24 mouse cellular contexts compared by ENCODE assay signal in the genomic region with DNA sequence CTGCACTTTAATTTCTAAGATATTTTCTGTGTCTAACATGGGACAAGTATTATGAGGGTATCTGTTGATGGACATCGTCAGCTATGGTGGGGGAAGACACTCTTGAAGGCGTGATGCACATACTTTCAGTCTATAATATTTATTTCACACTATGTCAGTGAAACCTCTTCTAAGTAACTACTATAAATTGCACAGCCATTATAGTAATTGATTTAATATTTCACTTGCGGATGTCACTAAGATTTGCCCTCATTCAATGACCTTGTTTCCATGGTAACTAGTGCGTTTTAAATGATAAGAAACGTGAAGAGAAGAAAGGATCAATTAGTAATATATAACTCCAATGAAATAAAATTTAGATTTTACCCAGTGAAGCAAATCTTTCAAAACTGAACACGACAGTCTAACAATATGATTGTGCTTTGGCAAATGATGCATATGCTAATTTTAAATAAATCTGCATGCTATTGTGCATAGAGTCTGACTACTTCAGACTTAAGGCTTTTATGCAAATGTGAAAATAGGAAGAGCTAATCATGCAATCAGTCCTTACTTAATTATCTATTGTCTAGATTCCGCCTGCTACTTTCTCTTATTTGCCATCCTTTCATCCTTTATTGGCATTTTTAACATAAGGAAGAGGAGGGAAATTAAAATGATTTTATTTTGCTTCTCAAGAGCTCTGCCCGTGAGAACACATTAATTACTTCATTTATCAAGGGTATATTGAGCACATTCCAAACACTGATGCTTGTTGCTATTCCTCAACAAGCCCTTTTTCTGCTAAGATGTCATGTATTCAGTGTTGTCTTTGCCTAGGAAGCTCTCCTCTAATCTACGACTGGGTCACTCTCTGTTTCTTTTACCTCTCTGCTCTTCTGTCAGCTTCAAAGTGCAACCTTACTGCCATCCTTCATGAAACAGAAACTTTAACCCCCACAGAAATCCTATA. TPM values are rescaled to one million over a fixed set of nuclear protein-coding genes. Genes with fewer than 3 reads are reported as not detected.
DNase-seq lines count a peak whose midpoint lies in the region; ATAC-seq and TF ChIP-seq lines count a peak whose summit lies in the region.
"Had no signal": no experiment of that assay in that cellular context is flagged by ENCODE, and none has a peak within 500 bp of the region (broad histone marks: within the 10 kb centered on the region; RNA-seq: fewer than 3 reads in every experiment).

No protein-coding gene starts in this region.

- DNase-seq in hindbrain, embryonic 11.5 days (ENCODE audit: low spot score): no peak
- DNase-seq in brain, embryonic 18.5 days (ENCODE audit: low read depth, low spot score): peak; percentile 28
- peak; percentile 2 for DNase-seq in midbrain, postnatal 0 days (ENCODE audit: low spot score)
- no peak for DNase-seq in gastrocnemius, adult 18-20 months (ENCODE audit: low spot score)
- no peak for DNase-seq in cerebellum, adult 2 months
- DNase-seq: adrenal gland, postnatal 36 days; B cell, adult 2 months; cerebellum, adult 18-20 months; cerebellum, postnatal 25 days; gastrocnemius, postnatal 10 days; heart, adult 11 months; kidney, adult 9 months; kidney, postnatal 25 days; layer of hippocampus, postnatal 36 days; thymus, postnatal 14 days had no signal

- no peaks in the 10 kb centered on the region for H3K36me3 ChIP-seq in hindbrain, embryonic 15.5 days
- no peaks in the 10 kb centered on the region for H3K36me3 ChIP-seq in hindbrain, embryonic 11.5 days (ENCODE audit: control insufficient read depth, insufficient read depth, low read length)
- no peaks in the 10 kb centered on the region for H3K36me3 ChIP-seq in forebrain, embryonic 16.5 days (ENCODE audit: control insufficient read depth, insufficient read depth)
- H3K36me3 ChIP-seq in midbrain, postnatal 0 days (ENCODE audit: insufficient read depth, low read length): no peaks in the 10 kb centered on the region
- H3K36me3 ChIP-seq: G1E had no signal

- no peak overlapping the region for H3K9ac ChIP-seq in hindbrain, embryonic 15.5 days
- H3K9ac ChIP-seq in hindbrain, embryonic 11.5 days (ENCODE audit: low read depth, low read length): no peak overlapping the region
- H3K9ac ChIP-seq in forebrain, embryonic 16.5 days (replicated peaks; ENCODE audit: low read depth, low read length): no peak overlapping the region
- no peak overlapping the region for H3K9ac ChIP-seq in midbrain, postnatal 0 days (replicated peaks; ENCODE audit: low read length, poor library complexity, severe bottlenecking)

- 56% methylated on average over 9 of the region's 9 CpGs for WGBS in hindbrain, embryonic 15.5 days
- 84% methylated on average over 9 of the region's 9 CpGs for WGBS in hindbrain, embryonic 11.5 days
- 48% methylated on average over 9 of the region's 9 CpGs for WGBS in forebrain, embryonic 16.5 days
- 63% methylated on average over 9 of the region's 9 CpGs for WGBS in midbrain, postnatal 0 days
- 91% methylated on average over 9 of the region's 9 CpGs for WGBS in cerebellum, adult 2 months

- H3K4me2 ChIP-seq in hindbrain, embryonic 15.5 days: no peak overlapping the region
- H3K4me2 ChIP-seq in hindbrain, embryonic 11.5 days (replicated peaks; ENCODE audit: low read depth, low read length): no peak overlapping the region
- no peak overlapping the region for H3K4me2 ChIP-seq in forebrain, embryonic 16.5 days (ENCODE audit: low read length)
- no peak overlapping the region for H3K4me2 ChIP-seq in midbrain, postnatal 0 days (ENCODE audit: low read depth, low read length, poor library complexity, severe bottlenecking)
- H3K4me2 ChIP-seq: heart, embryonic 11.5 days had no signal

- H3K4me3 ChIP-seq in hindbrain, embryonic 15.5 days: no peak overlapping the region
- H3K4me3 ChIP-seq in hindbrain, embryonic 11.5 days (ENCODE audit: low read depth, low read length): no peak overlapping the region
- no peak overlapping the region for H3K4me3 ChIP-seq in forebrain, embryonic 16.5 days (replicated peaks; ENCODE audit: low read length)
- H3K4me3 ChIP-seq in midbrain, postnatal 0 days (ENCODE audit: low read depth, low read length): no peak overlapping the region
- no peak overlapping the region for H3K4me3 ChIP-seq in cerebellum, adult 2 months (replicated peaks; ENCODE audit: insufficient read depth, low read depth, low read length)
- H3K4me3 ChIP-seq: myocyte had no signal

- TF ChIP-seq POLR2A in cerebellum, adult 2 months (IDR thresholded peaks at IDR 0.05; ENCODE audit: borderline replicate concordance, insufficient read depth, low read length): no peak

- peak; percentile 59; the same call in 1 of the 2 replicates for ATAC-seq in hindbrain, embryonic 15.5 days (ENCODE audit: low FRiP score, low read depth)
- ATAC-seq in hindbrain, embryonic 11.5 days (ENCODE audit: low FRiP score): no peak
- peak; percentile 90 for ATAC-seq in forebrain, embryonic 16.5 days
- ATAC-seq in midbrain, postnatal 0 days (ENCODE audit: low FRiP score): 0 out of 2 replicates have a peak, but pooled peaks have one; percentile 34
- ATAC-seq: intestine, embryonic 16.5 days; Patski had no signal

- no peaks in the 10 kb centered on the region for H3K4me1 ChIP-seq in hindbrain, embryonic 15.5 days (replicated peaks)
- H3K4me1 ChIP-seq in hindbrain, embryonic 11.5 days (replicated peaks; ENCODE audit: control insufficient read depth, insufficient read depth, low read length): no peaks in the 10 kb centered on the region
- H3K4me1 ChIP-seq in forebrain, embryonic 16.5 days (replicated peaks; ENCODE audit: control insufficient read depth, insufficient read depth, low read length): 0 out of 2 replicates have a peak, but pooled peaks cover 3% of the 10 kb centered on the region
- H3K4me1 ChIP-seq in midbrain, postnatal 0 days (ENCODE audit: insufficient read depth, low read length): no peaks in the 10 kb centered on the region
- H3K4me1 ChIP-seq in cerebellum, adult 2 months (ENCODE audit: control insufficient read depth, insufficient read depth, low read length): no peaks in the 10 kb centered on the region

- H3K27me3 ChIP-seq in hindbrain, embryonic 15.5 days: no peaks in the 10 kb centered on the region
- no peaks in the 10 kb centered on the region for H3K27me3 ChIP-seq in hindbrain, embryonic 11.5 days (ENCODE audit: control insufficient read depth, insufficient read depth, low read length)
- H3K27me3 ChIP-seq in forebrain, embryonic 16.5 days (replicated peaks; ENCODE audit: control insufficient read depth, insufficient read depth, low read length): no peaks in the 10 kb centered on the region
- H3K27me3 ChIP-seq in midbrain, postnatal 0 days (ENCODE audit: insufficient read depth, low read length): no peaks in the 10 kb centered on the region
- no peaks in the 10 kb centered on the region for H3K27me3 ChIP-seq in cerebellum, adult 2 months (ENCODE audit: control insufficient read depth, insufficient read depth, low read length)
- H3K27me3 ChIP-seq: CH12.LX, Patski had no signal

- no peaks in the 10 kb centered on the region for H3K9me3 ChIP-seq in hindbrain, embryonic 15.5 days
- H3K9me3 ChIP-seq in hindbrain, embryonic 11.5 days (ENCODE audit: control insufficient read depth, low read length): no peaks in the 10 kb centered on the region
- H3K9me3 ChIP-seq in forebrain, embryonic 16.5 days (ENCODE audit: control insufficient read depth, low read length): no peaks in the 10 kb centered on the region
- no peaks in the 10 kb centered on the region for H3K9me3 ChIP-seq in midbrain, postnatal 0 days (ENCODE audit: low read length)
- H3K9me3 ChIP-seq: G1E had no signal

- TF ChIP-seq CTCF in midbrain, postnatal 0 days (IDR thresholded peaks at IDR 0.05): no peak
- no peak for TF ChIP-seq CTCF in cerebellum, adult 2 months (IDR thresholded peaks at IDR 0.05; ENCODE audit: borderline replicate concordance, insufficient read depth, low read depth, low read length)

- no peak overlapping the region for H3K27ac ChIP-seq in hindbrain, embryonic 15.5 days (replicated peaks)
- no peak overlapping the region for H3K27ac ChIP-seq in hindbrain, embryonic 11.5 days (ENCODE audit: low read depth, low read length)
- peak overlapping the region; percentile 61 for H3K27ac ChIP-seq in forebrain, embryonic 16.5 days (ENCODE audit: low read length)
- H3K27ac ChIP-seq in midbrain, postnatal 0 days (ENCODE audit: low read depth, low read length): no peak overlapping the region
- H3K27ac ChIP-seq in cerebellum, adult 2 months (ENCODE audit: insufficient read depth, low read length): no peak overlapping the region
- H3K27ac ChIP-seq: macrophage had no signal

RNA-seq across cellular contexts. Expression of a gene that starts 49.8 kb away (rescaled TPM):
- 91.2 and 100 TPM in 2 replicates for polyA plus RNA-seq in hindbrain, embryonic 15.5 days (2015; fragmentation: Nextera tagmentation; extraction: Ambion mirVana)
- polyA plus RNA-seq in hindbrain, embryonic 11.5 days (2014; fragmentation: Nextera tagmentation; extraction: Ambion mirVana): 71.8 and 72.5 TPM in 2 replicates
- 101 and 106 TPM in 2 replicates for polyA plus RNA-seq in forebrain, embryonic 16.5 days (2015; fragmentation: Nextera tagmentation; extraction: Ambion mirVana)
- total RNA-seq in midbrain, postnatal 0 days (2014; rRNA removed): 16.5 and 24.4 TPM in 2 replicates
- polyA plus RNA-seq in midbrain, postnatal 0 days (2015; fragmentation: Nextera tagmentation; extraction: Ambion mirVana): 122 and 130 TPM in 2 replicates
- total RNA-seq in gastrocnemius, adult 18-20 months (2021): 10 to 100 TPM; 30.2 to 31.8 TPM
- 87.2 and 103 TPM in 2 replicates for polyA plus RNA-seq in cerebellum, adult 2 months (2012; rRNA removed)

Comparison
In these comparisons a context has a peak if more than half of its experiments do, and no peak if none do; other contexts are left out.
1. DNase-seq: peak in brain, embryonic 18.5 days (single experiment) and midbrain, postnatal 0 days (single experiment); none in hindbrain, embryonic 11.5 days (single experiment), gastrocnemius, adult 18-20 months (single experiment) and cerebellum, adult 2 months (0 of 2).